Mouse (Mus musculus) brain, embryonic 14.5 days (tissue): ENCODE measurements around the gene Kirrel3. TPM values are rescaled to one million over a fixed set of nuclear protein-coding genes. Genes with fewer than 3 reads are reported as not detected.

Experiments
- DNase-seq: peaks from one replicate; pipeline ENCODE4 v3.0.0-alpha.2; 2011; ENCODE audit warnings: low read depth
- CTCF ChIP-seq: fragments of 200-500 bp; IDR thresholded peaks from 2 replicates; pipeline ENCODE4 v1.5.1; 2012; ENCODE audit warnings: inconsistent platforms, mild to moderate bottlenecking, moderate library complexity, borderline replicate concordance; ENCODE audit not compliant: insufficient read depth, insufficient read length; ENCODE audit errors: extremely low read depth
- POLR2A ChIP-seq: fragments of 200-500 bp; IDR thresholded peaks from 2 replicates; pipeline ENCODE4 v1.6.1; 2012; ENCODE audit warnings: mild to moderate bottlenecking, inconsistent platforms, borderline replicate concordance; ENCODE audit not compliant: poor library complexity, insufficient read depth, insufficient read length, severe bottlenecking; ENCODE audit errors: extremely low read depth
- polyA plus RNA-seq: library from polyadenylated mRNA; depleted of rRNA; stranded (reverse); fragments of >200 nt; gene quantifications from 2 replicates; pipeline ENCODE4 v1.2.3, GENCODE M21; 2012

Kirrel3 gene
- polyA plus RNA-seq, 1 experiment, result 33.3 TPM

GRCm38 (mm10) chr9:34538591-34539335 lies 53.1 kb downstream of the Kirrel3 start:
- no peak for DNase-seq
- TF ChIP-seq POLR2A, result no peak
- no peak for TF ChIP-seq CTCF

DNA sequence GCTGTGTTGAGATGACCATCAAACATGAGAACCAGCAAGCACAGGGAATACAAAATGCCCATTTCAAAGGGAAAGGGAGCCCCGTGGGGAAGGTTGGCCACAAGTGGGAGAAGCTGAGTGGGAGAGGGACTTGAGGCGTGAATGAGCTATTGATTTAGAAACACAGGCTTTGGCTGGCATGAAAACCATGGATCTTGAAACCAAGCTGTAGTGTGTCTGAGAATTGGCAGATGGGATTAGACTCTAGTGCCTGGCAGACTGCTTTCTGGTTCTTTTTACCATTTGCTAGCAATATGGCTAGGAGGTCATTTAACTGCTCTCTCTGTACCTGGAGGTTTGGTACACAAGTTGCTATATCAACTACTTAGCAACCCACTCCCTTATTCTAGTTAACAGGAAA lies 56.2 kb downstream of the Kirrel3 start:
- peak; percentile 69 for DNase-seq
- no peak for TF ChIP-seq CTCF
- TF ChIP-seq POLR2A, result no peak

DNA sequence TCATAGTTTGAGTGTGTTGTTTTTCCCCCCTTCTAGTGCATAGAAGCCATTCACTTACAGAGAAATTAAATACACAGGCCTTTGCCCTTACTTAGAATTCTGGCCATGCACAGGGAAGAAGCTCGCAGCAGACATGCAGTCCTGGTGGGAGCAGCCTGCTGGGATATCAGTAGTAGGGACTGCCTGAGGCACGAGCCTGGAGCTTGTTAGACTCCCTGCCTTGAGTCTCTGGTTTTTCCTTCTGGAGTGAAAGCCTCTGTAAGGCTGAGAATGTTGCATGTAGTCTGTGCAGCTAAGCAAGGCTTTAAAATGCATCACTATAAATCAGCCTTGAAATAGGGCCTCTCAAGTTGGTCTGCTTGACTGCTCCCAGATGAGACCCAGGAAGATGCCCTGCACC lies 70.0 kb downstream of the Kirrel3 start:
- peak; percentile 53 for DNase-seq
- TF ChIP-seq CTCF (no peak), POLR2A (no peak)

DNA sequence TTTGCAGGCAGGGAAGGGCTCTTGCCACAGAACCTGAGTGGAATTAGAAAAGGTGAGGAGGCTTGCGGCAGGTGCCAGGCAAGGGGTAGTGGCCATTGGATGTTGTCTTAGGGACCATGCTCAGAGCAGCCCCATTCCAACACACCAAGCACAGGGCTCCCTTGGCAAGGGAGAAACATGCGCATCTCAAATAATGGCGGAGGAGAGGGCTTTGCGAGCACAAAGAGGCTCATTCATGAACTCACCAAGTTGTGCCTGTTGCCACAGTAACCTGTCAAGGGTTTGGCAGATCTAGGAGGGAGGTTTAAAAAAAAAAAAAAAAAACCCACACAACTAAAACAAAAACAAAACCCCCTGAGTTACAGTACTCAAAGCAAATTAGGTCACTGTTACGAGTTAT lies 72.2 kb downstream of the Kirrel3 start:
- TF ChIP-seq CTCF, result no peak
- no peak for TF ChIP-seq POLR2A
- DNase-seq, result peak; percentile 97

GRCm38 (mm10) chr9:34558291-34558899 lies 72.7 kb downstream of the Kirrel3 start:
- peak; percentile 95 for DNase-seq
- TF ChIP-seq CTCF (no peak), POLR2A (no peak)

GRCm38 (mm10) chr9:34559102-34559501 lies 73.4 kb downstream of the Kirrel3 start:
- no peak for DNase-seq
- no peak for TF ChIP-seq POLR2A
- TF ChIP-seq CTCF, result no peak

GRCm38 (mm10) chr9:34561281-34561680 lies 75.6 kb downstream of the Kirrel3 start:
- DNase-seq, result no peak
- TF ChIP-seq CTCF (no peak), POLR2A (no peak)

DNA sequence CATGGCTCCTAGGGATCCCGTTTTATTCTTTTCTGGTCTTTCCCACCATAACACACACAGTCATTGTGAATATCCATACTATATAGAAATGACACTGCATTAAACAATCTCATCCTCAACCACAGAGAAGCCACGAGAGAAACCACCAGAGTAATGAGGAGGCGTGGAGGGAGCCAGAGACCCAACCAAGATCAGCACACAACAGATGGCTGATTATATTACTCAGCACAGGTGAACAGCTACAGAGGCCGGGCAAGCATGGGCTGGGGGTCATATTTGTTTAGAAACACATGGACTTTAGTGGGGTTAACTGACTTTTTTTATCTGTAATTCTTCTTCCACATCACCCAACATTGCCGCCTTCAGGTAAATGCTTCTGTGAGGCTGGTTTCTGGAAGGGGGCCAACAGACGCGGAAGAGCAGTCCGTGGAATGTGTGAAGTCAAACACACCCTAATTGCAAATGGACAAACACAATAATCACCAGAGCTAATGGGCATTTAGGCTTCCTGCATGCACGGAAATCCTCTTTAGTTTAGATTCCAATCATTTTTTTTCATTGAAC lies 76.8 kb downstream of the Kirrel3 start:
- no peak for TF ChIP-seq CTCF
- TF ChIP-seq POLR2A, result no peak
- DNase-seq, result no peak

DNA sequence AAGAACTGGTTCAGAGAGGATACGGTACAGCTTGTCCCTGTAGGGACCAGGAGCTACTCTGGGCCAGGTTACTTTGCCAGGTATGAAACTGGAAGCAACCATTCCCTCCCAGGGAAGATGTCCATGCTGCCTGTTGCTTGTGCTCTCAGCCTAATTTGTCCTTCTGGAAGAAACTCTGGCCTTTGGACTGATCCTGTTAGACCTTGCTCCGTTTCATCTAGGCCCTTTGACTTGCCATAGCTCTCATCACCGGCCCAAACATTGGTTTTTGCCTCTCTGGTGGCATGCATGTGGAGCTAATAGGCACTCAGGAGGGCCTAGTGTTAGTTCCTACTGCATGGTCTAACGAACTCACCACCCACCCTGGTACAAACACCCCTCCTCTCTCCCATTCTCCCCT lies 88.2 kb downstream of the Kirrel3 start:
- TF ChIP-seq POLR2A, result no peak
- TF ChIP-seq CTCF, result no peak
- no peak for DNase-seq

DNA sequence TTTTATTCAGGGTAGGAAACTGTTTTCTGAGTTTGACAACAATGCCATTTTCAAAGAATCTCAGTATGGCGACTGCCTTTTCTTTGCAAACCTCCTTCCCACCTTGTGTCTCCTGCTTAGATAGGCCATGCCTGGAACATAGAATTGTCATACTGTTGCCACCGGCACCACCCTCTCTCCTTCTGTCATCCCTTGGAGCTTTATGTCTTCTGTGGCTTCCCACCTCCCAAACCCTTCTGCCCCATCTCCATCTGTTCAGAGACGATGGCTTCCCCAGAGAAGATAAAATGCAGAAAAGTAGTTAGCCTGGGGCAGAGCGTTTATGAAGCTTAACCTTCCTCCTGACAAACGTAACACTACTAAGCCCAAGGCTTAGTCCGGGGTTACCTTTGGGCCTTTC lies 88.9 kb downstream of the Kirrel3 start:
- no peak for TF ChIP-seq POLR2A
- no peak for TF ChIP-seq CTCF
- no peak for DNase-seq

DNA sequence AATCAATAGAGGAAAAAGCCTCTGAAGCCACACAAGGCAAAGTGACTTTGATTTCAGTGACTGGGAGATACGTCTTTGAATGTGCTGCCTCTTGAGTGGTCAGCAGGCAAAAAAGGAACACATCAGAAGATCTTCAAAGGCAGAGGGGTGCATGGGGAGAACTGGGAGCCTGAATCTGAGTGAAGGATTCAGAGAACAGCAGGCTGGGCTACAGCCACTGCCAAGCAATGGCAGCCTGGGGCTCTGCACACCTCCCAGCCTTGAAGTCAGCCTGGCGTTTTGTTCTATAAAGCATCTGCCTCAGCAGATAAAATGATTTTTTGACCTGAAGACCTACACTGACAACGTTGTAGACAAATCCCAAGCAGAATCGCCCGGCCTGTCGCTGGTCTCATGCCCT lies 93.5 kb downstream of the Kirrel3 start:
- TF ChIP-seq CTCF, result no peak
- no peak for TF ChIP-seq POLR2A
- DNase-seq, result peak; percentile 68
